Mouse (Mus musculus) megakaryocyte, embryonic 14.5 days (primary cell): Measurements from ENCODE around the gene Srsf4.

Source experiments
- FLI1 ChIP-seq: IDR thresholded peaks from 2 replicates; pipeline ENCODE4 v1.6.1; 2012; ENCODE audit warnings: low read length, inconsistent platforms, mixed read lengths
- GATA1 ChIP-seq: IDR thresholded peaks from 3 replicates; pipeline ENCODE4 v1.6.1; 2012; ENCODE audit warnings: mixed read lengths, low read length, inconsistent platforms, borderline replicate concordance

DNA sequence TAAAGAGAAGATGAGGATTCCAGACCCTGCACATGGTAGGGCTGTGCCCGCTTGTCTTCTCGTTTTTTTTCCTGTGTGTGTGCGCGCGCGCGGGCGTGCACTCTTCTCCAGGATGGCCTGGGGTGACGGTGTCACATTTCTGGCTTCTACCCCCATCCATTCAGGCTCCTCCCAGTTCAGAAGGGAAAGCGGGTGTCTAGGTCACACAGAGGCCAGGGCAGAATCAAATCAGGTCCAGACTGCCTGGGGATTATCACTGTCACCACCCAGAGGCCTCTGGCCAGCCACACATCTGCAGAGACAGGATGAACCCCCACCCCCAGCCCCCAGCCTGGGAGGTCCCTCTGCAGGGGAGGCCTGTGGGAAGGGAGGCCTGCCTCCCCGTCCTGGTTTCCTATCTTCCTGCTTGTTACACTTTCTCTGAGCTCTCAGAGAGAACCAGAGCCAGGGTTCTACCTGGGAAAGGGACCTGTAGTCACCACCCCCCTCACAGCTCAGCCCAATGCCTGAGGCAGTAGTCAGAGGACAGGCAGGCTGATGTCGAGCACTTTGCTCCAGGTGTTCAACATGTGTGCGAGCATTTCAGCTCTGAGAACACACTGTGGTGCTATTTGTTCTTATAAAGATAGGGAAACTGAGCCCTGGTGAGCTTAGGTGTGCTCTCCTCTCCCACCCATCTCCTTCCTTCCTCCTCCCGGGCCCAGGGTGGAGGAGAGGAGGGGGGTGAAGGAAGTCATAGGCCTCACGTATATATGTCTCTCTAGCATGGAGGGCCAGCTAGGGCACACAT is 45.5 kb downstream of the Srsf4 start:
- TF ChIP-seq GATA1 (no peak), FLI1 (no peak)
